Mouse (Mus musculus) adrenal gland, postnatal 36 days (tissue): ENCODE data around the gene Emilin1. TPM values are rescaled to one million over a fixed set of nuclear protein-coding genes. Genes with fewer than 3 reads are reported as not detected.

Source experiments
- DNase-seq, 2 experiments: peaks; one replicate each; pipeline ENCODE4 v3.0.0; 2021; ENCODE audit warnings: mixed read lengths in 1 of 2
- total RNA-seq, 2 experiments: library from RNA; stranded (reverse); gene quantifications; 2 replicates each; pipeline ENCODE4 v1.2.3; 2021

Gene Emilin1
- total RNA-seq, 2 experiments from 2014 or later, result 49.8 to 56.0 TPM

DNA sequence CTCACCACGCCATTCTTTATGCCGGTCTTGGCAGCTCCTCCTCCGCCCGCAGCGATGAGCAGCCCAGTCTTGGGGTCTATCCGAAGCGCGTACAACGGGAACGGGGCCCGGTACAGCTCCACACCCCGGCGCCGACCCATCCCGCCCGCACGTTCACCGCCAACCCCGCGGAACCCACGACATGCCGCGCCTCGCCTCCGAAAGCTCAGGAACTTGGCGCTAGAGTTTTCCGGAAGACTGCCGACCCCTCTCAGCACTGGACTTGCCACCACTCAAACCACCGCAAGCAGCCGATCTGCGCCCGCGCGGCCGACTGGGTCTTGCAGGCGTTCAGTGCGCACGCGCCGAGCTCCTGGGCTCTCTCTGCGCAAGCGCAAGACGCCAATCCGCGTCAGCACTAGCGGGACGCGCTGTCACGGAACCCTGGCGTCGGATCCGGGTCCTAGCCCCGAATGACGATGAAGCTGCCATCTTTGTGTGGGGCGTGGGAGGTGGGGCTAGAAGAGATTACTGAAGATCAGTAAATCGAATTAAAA lies 46.8 kb downstream of the Emilin1 start, which contains the start of gene Preb:
Gene Preb, minus strand, starts transcription at position 396 of the 536 bp plus-strand sequence.
- DNase-seq, result peak; percentile 99

DNA sequence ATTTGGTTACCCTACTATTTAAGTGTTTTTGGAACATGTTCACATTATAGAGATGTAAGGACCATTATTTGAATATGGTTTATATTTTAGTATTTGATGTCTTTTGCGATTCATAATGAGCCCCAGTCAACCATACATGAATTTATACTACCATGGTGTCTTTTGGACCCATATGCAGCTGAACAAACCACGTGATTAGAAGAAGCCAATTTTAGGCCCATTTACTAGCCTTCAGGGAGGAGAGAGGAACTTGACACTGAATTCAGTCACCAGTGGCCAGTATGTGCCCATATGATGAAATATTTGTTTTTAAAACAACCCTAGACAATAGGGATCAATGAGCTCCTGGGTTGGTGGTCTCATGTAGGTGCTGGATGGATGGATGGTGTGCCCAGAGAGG lies 47.6 kb downstream of the Emilin1 start:
- no peak for DNase-seq

DNA sequence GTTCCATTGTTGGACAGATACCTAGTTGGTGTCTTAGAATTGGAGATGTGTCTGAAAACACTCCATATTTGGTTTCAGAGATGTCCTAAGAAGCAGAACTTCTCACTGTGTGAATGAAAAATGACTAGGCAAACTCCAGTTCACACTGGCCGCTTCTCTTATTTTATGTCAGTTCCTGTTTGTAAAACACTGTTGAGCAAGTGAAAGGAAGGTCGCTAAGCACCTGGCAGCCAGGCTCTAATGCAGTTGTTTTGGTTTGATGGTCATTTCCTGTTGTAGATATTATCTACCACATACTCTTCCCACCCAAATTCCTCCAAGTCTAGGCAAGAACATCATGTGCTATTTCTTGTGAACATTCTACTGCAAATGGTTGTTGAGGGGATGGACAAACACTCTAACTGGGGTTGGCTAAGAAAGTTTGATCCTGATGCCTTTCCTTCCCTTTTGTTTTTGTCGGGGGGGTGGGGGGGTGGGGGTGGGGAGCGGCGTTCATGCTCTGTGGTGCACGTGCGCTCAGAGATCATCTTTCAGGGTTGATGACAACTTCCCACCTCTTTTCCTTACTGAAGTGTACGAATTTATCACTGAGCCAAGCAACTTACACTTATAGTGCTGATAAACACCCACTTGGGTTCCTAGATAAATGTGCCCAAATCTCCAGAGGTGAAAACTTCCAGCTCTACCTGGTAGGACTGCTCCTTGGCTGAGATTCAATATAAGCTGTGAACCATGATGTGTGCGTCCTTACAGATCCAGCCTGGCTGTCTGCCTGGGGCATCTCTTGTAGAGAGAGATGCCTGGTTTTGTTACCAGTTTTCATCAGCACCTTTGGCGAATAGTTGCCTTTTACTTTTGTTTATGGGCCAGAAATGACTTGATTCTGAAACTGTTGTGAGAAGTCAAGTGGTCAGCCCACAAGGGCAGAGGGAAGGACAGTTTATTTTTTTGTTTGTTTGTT lies 48.6 kb downstream of the Emilin1 start:
- no peak for DNase-seq

DNA sequence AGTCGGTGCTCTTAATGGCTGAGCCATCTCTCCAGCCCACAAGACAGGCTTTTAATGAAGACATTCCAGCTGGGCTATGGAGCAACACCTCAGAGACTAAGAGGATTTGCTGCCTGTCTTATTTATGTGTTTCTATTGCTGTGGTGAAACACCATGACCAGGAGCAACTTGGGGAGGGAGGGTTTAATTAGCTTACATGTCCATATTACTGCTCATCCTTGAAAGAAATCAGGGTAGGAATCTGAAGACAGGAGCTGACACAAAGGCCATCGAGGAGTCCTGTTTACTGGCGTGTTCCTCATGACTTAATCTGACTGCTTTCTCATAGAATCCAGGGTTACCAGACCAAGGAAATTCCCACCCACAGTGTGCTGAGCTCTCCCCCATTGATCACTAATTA lies 50.7 kb downstream of the Emilin1 start:
- DNase-seq, result no peak

DNA sequence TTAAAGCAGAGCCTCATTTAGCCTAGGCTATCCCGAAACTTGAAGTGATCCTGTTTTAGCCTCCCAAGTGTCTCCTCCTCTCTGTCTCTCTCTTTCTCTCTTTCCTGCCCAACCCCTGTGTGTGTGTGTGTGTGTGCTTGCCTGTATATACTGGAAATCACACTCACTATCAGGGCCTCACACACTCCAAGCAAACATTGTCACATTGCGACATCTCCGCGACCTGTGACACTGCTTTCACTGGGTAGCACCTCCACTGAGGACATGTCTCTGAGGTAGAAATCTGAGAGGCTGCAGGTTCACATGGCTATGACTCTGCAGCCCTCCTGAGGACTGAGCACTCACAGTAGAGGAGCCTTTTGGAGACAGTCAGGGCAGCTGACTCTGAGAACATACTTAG lies 53.0 kb downstream of the Emilin1 start:
- DNase-seq, result no peak

GRCm38 (mm10) chr5:30968416-30968815 lies 55.2 kb downstream of the Emilin1 start, which contains the start of gene Tcf23:
Gene Tcf23 (plus strand): TSS chr5:30968662.
- DNase-seq, result peak in 1 of 2 experiments; percentile 31

DNA sequence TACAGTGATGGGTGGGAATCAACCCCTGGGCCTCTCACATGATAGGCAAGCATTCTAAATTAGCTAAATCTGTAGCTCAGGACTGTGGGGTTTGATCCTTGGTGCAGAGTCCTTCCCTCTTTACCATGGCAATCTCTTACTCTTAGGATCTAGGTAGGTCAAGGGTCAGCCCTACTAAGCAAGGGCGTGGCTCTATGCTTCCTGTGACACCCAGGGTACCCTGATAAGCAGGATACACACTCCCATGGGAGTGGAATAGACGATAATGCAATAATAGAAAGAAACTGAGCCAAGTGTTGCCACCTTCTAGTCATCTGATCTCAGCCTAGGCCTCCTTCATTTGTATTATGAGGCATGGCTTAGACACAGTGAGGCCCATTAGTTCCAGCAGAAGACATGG lies 56.2 kb downstream of the Emilin1 start:
- no peak for DNase-seq

Other genes with a start within 250 kb of the Emilin1 start
- gene Cenpa, start 246.6 kb upstream of the Emilin1 start, total RNA-seq, result 10 to 100 TPM; 10.2 to 11.9 TPM
- 1 to 10 TPM in 1 of 2 experiments, under 1 TPM in 1; 0.86 to 1.1 TPM for gene Dpysl5, start 201.8 kb upstream of the Emilin1 start, total RNA-seq
- 10 to 100 TPM; 48.9 to 52.2 TPM for gene Mapre3, start 98.8 kb upstream of the Emilin1 start, total RNA-seq
- 10 to 100 TPM; 49.6 to 55.0 TPM for gene Tmem214, start 45.4 kb upstream of the Emilin1 start, total RNA-seq
- gene Agbl5, start 24.7 kb upstream of the Emilin1 start, total RNA-seq, result 10 to 100 TPM in 1 of 2 experiments, 1 to 10 TPM in 1; 6.6 to 12.2 TPM
- gene Ost4, start 5.6 kb upstream of the Emilin1 start, total RNA-seq, result 100 to 1,000 TPM; 211 to 228 TPM
- 10 to 100 TPM; 37.5 to 64.9 TPM for gene Khk, start 8.0 kb downstream of the Emilin1 start, total RNA-seq
- gene Cgref1, start 32.2 kb downstream of the Emilin1 start, total RNA-seq, result 1 to 10 TPM in 1 of 2 experiments, under 1 TPM in 1; 0.89 to 1.3 TPM
- 100 to 1,000 TPM; 121 to 157 TPM for gene Preb, start 47.0 kb downstream of the Emilin1 start, total RNA-seq
- 1 to 10 TPM; 1.1 to 2.8 TPM for gene Tcf23, start 55.3 kb downstream of the Emilin1 start, total RNA-seq
- 100 to 1,000 TPM; 106 to 128 TPM for gene Atraid, start 134.9 kb downstream of the Emilin1 start, total RNA-seq
- gene Slc5a6, start 135.5 kb downstream of the Emilin1 start, total RNA-seq, result 10 to 100 TPM; 26.6 to 30.3 TPM
- gene Cad, start 141.4 kb downstream of the Emilin1 start, total RNA-seq, result 10 to 100 TPM; 22.9 to 29.7 TPM
- gene Dnajc5g, start 192.9 kb downstream of the Emilin1 start, total RNA-seq, result not detected
- not detected for gene Slc30a3, start 194.8 kb downstream of the Emilin1 start, total RNA-seq
- under 1 TPM in 1 of 2 experiments, not detected in 1; 0.20 TPM for gene Trim54, start 203.3 kb downstream of the Emilin1 start, total RNA-seq
- not detected for gene Ucn, start 225.4 kb downstream of the Emilin1 start, total RNA-seq
- gene Mpv17, start 240.8 kb downstream of the Emilin1 start, total RNA-seq, result 10 to 100 TPM; 57.5 to 62.1 TPM